Mouse (Mus musculus): ENCODE results near the gene Tbc1d32. TPM values are rescaled to one million over a fixed set of nuclear protein-coding genes. Genes with fewer than 3 reads are reported as not detected.
"Not testable (repeated sequence)": the region's sequence is repeated elsewhere in the genome, so short reads cannot be mapped to it uniquely, and the experiment has no call there.

Gene Tbc1d32
- polyA plus RNA-seq, 1 experiment from 2014 or later, result 2.0 TPM

GRCm38 (mm10) chr10:56198691-56199090, 29.8 kb downstream of the Tbc1d32 start:
- Histone ChIP-seq H3K4me3 (ENCODE audit: control insufficient read depth in 1 of 2, insufficient read depth in 1 of 2, low read depth in 1 of 2, low read length in 2 of 2) (no peak overlapping the region), H3K9ac (ENCODE audit: low read length) (no peak overlapping the region), H3K9me3 (ENCODE audit: control insufficient read depth, low read length) (no peaks in the 10 kb centered on the region), H3K27ac (replicated peaks in 1 of 2; ENCODE audit: control insufficient read depth in 1 of 2, insufficient read depth in 1 of 2, low read depth in 2 of 2, low read length in 2 of 2) (no peak overlapping the region), H3K36me3 (ENCODE audit: control insufficient read depth, insufficient read depth, low read length) (no peaks in the 10 kb centered on the region), H3K4me2 (ENCODE audit: low read length) (no peak overlapping the region), H3K4me1 (ENCODE audit: control insufficient read depth in 2 of 2, insufficient read depth in 2 of 2, low read length in 2 of 2) (no peaks in the 10 kb centered on the region), H3K27me3 (ENCODE audit: control insufficient read depth, insufficient read depth, low read length) (no peaks in the 10 kb centered on the region)
- ATAC-seq (ENCODE audit: insufficient number of reproducible peaks, insufficient read depth, low FRiP score, low read depth), result no peak
- 71% methylated on average over 3 of the region's 3 CpGs for WGBS

GRCm38 (mm10) chr10:56194310-56194709, 34.2 kb downstream of the Tbc1d32 start:
- no peaks in the 10 kb centered on the region for H3K4me1 ChIP-seq (ENCODE audit: control insufficient read depth in 2 of 2, insufficient read depth in 2 of 2, low read length in 2 of 2)
- no peaks in the 10 kb centered on the region for H3K27me3 ChIP-seq (ENCODE audit: control insufficient read depth, insufficient read depth, low read length)
- no peak overlapping the region for H3K4me2 ChIP-seq (ENCODE audit: low read length)
- 85% methylated on average over 7 of the region's 7 CpGs for WGBS
- H3K4me3 ChIP-seq (ENCODE audit: control insufficient read depth in 1 of 2, insufficient read depth in 1 of 2, low read depth in 1 of 2, low read length in 2 of 2), result no peak overlapping the region
- H3K9me3 ChIP-seq (ENCODE audit: control insufficient read depth, low read length), result no peaks in the 10 kb centered on the region
- H3K9ac ChIP-seq (ENCODE audit: low read length), result no peak overlapping the region
- ATAC-seq (ENCODE audit: insufficient number of reproducible peaks, insufficient read depth, low FRiP score, low read depth), result no peak
- no peak overlapping the region for H3K27ac ChIP-seq (replicated peaks in 1 of 2; ENCODE audit: control insufficient read depth in 1 of 2, insufficient read depth in 1 of 2, low read depth in 2 of 2, low read length in 2 of 2)
- no peaks in the 10 kb centered on the region for H3K36me3 ChIP-seq (ENCODE audit: control insufficient read depth, insufficient read depth, low read length)

DNA sequence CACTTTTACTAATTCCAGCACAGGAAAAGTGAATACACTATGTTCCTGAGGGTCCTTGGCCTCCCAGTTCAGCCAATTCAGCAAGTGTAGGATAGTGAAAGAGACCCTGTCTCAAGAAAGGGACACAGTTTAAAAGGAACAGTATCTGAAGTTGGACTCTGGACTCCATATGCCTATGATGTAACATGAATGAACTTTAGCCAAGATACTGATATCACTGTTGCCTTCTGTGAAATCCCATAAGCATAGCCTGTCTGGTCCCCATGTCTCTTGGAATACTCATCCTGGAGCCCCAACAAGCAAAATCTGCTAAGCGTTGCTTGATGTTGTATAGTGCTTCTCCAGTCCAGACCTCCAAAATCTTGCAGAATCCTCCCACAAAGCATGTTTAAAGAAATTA, 46.8 kb downstream of the Tbc1d32 start:
- Histone ChIP-seq H3K4me2 (ENCODE audit: low read length) (no peak overlapping the region), H3K27ac (replicated peaks in 1 of 2; ENCODE audit: control insufficient read depth in 1 of 2, insufficient read depth in 1 of 2, low read depth in 2 of 2, low read length in 2 of 2) (no peak overlapping the region), H3K4me3 (ENCODE audit: control insufficient read depth in 1 of 2, insufficient read depth in 1 of 2, low read depth in 1 of 2, low read length in 2 of 2) (no peak overlapping the region), H3K4me1 (ENCODE audit: control insufficient read depth in 2 of 2, insufficient read depth in 2 of 2, low read length in 2 of 2) (no peaks in the 10 kb centered on the region), H3K9me3 (ENCODE audit: control insufficient read depth, low read length) (no peaks in the 10 kb centered on the region), H3K36me3 (ENCODE audit: control insufficient read depth, insufficient read depth, low read length) (no peaks in the 10 kb centered on the region), H3K9ac (ENCODE audit: low read length) (no peak overlapping the region), H3K27me3 (ENCODE audit: control insufficient read depth, insufficient read depth, low read length) (no peaks in the 10 kb centered on the region)
- ATAC-seq (ENCODE audit: insufficient number of reproducible peaks, insufficient read depth, low FRiP score, low read depth), result no peak
- WGBS, result 89% methylated on average over 1 of the region's 1 CpGs

DNA sequence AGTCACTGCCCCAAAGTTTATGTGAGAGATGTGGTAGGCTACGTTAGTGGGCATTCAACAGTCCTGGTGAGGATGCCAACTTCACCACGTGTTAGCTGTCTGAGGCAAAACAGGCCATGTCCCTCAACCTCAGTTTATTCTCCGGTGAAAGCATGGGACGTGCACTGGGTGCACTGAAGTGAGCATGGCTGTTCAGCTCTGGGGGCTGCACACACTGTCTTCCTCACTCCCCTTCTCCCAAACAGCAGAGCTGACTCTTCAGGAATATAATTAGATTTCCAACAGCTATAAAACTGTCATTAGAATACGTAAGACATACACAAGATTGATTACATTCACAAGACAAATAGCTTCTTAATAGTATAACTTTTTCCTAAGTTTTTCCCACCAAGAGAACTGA, 55.3 kb downstream of the Tbc1d32 start:
- H3K9ac ChIP-seq (ENCODE audit: low read length), result no peak overlapping the region
- H3K9me3 ChIP-seq (ENCODE audit: control insufficient read depth, low read length), result no peaks in the 10 kb centered on the region
- no peak for ATAC-seq (ENCODE audit: insufficient number of reproducible peaks, insufficient read depth, low FRiP score, low read depth)

DNA sequence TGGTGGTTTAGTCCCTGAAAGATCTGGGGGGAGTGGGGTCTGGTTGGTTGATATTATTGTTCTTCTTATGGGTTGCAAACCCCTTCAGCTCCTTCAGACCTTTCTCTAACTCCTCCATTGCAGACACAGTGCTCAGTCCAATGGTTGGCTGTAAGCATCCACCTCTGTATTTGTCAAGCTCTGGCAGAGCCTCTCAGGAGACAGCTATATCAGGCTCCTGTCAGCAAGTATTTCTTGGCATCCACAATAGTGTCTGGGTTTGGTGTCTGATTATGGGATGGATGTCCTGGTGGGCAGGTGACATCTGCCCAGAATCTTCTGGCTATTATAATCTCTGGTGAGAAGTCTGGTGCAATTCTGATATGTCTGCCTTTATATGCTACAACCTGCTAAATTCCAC, 60.8 kb downstream of the Tbc1d32 start:
- H3K27me3 ChIP-seq (ENCODE audit: control insufficient read depth, insufficient read depth, low read length); H3K9me3 ChIP-seq (ENCODE audit: control insufficient read depth, low read length); H3K4me3 ChIP-seq (ENCODE audit: control insufficient read depth in 1 of 2, insufficient read depth in 1 of 2, low read depth in 1 of 2, low read length in 2 of 2); H3K36me3 ChIP-seq (ENCODE audit: control insufficient read depth, insufficient read depth, low read length); H3K4me2 ChIP-seq (ENCODE audit: low read length); H3K27ac ChIP-seq (replicated peaks in 1 of 2; ENCODE audit: control insufficient read depth in 1 of 2, insufficient read depth in 1 of 2, low read depth in 2 of 2, low read length in 2 of 2); H3K9ac ChIP-seq (ENCODE audit: low read length); H3K4me1 ChIP-seq (ENCODE audit: control insufficient read depth in 2 of 2, insufficient read depth in 2 of 2, low read length in 2 of 2); ATAC-seq (ENCODE audit: insufficient number of reproducible peaks, insufficient read depth, low FRiP score, low read depth): not testable (repeated sequence)

More for the DNA sequence above, 55.3 kb downstream of the Tbc1d32 start:
- no peak overlapping the region for H3K4me2 ChIP-seq (ENCODE audit: low read length)
- no peaks in the 10 kb centered on the region for H3K36me3 ChIP-seq (ENCODE audit: control insufficient read depth, insufficient read depth, low read length)
- no peak overlapping the region for H3K27ac ChIP-seq (replicated peaks in 1 of 2; ENCODE audit: control insufficient read depth in 1 of 2, insufficient read depth in 1 of 2, low read depth in 2 of 2, low read length in 2 of 2)
- H3K4me3 ChIP-seq (ENCODE audit: control insufficient read depth in 1 of 2, insufficient read depth in 1 of 2, low read depth in 1 of 2, low read length in 2 of 2), result no peak overlapping the region
- H3K27me3 ChIP-seq (ENCODE audit: control insufficient read depth, insufficient read depth, low read length), result no peaks in the 10 kb centered on the region
- WGBS, result 80% methylated on average over 5 of the region's 5 CpGs
- no peaks in the 10 kb centered on the region for H3K4me1 ChIP-seq (ENCODE audit: control insufficient read depth in 2 of 2, insufficient read depth in 2 of 2, low read length in 2 of 2)

- no peak overlapping the region for H3K9ac ChIP-seq (ENCODE audit: low read length)
- H3K27me3 ChIP-seq (ENCODE audit: control insufficient read depth, insufficient read depth, low read length), result no peaks in the 10 kb centered on the region
- ATAC-seq (ENCODE audit: insufficient number of reproducible peaks, insufficient read depth, low FRiP score, low read depth), result no peak
- H3K4me2 ChIP-seq (ENCODE audit: low read length), result no peak overlapping the region
- 72% methylated on average over 4 of the region's 4 CpGs for WGBS
- H3K36me3 ChIP-seq (ENCODE audit: control insufficient read depth, insufficient read depth, low read length), result no peaks in the 10 kb centered on the region
- no peaks in the 10 kb centered on the region for H3K4me1 ChIP-seq (ENCODE audit: control insufficient read depth in 2 of 2, insufficient read depth in 2 of 2, low read length in 2 of 2)
- no peaks in the 10 kb centered on the region for H3K9me3 ChIP-seq (ENCODE audit: control insufficient read depth, low read length)
- no peak overlapping the region for H3K27ac ChIP-seq (replicated peaks in 1 of 2; ENCODE audit: control insufficient read depth in 1 of 2, insufficient read depth in 1 of 2, low read depth in 2 of 2, low read length in 2 of 2)
- H3K4me3 ChIP-seq (ENCODE audit: control insufficient read depth in 1 of 2, insufficient read depth in 1 of 2, low read depth in 1 of 2, low read length in 2 of 2), result no peak overlapping the region
Measured at GRCm38 (mm10) chr10:56165758-56166157, 62.7 kb downstream of the Tbc1d32 start.

DNA sequence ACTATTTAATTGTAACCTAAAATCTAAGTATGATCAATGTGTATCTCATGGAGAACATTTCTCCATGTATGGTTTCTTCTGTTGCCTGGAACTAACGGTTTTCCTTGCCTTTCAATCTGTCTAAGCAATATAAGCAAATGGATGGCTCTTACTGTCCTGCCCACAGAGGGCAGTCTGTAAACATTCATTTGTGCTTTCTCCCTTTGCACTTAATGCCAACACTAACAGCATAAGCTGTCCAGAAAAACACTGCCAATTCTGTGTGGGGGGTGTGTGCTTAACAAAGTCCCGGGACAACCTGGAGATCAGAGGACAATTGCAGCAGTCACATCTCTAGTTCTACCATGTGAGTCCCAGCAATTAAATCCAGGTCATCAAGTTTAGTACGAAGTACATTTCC, 64.1 kb downstream of the Tbc1d32 start:
- H3K4me3 ChIP-seq (ENCODE audit: control insufficient read depth in 1 of 2, insufficient read depth in 1 of 2, low read depth in 1 of 2, low read length in 2 of 2), result no peak overlapping the region
- H3K4me2 ChIP-seq (ENCODE audit: low read length), result no peak overlapping the region
- H3K36me3 ChIP-seq (ENCODE audit: control insufficient read depth, insufficient read depth, low read length), result no peaks in the 10 kb centered on the region
- H3K9ac ChIP-seq (ENCODE audit: low read length), result no peak overlapping the region
- no peak overlapping the region for H3K27ac ChIP-seq (replicated peaks in 1 of 2; ENCODE audit: control insufficient read depth in 1 of 2, insufficient read depth in 1 of 2, low read depth in 2 of 2, low read length in 2 of 2)
- no peaks in the 10 kb centered on the region for H3K27me3 ChIP-seq (ENCODE audit: control insufficient read depth, insufficient read depth, low read length)
- ATAC-seq (ENCODE audit: insufficient number of reproducible peaks, insufficient read depth, low FRiP score, low read depth), result no peak
- no peaks in the 10 kb centered on the region for H3K9me3 ChIP-seq (ENCODE audit: control insufficient read depth, low read length)
- WGBS, result 70% methylated on average over 3 of the region's 3 CpGs
- no peaks in the 10 kb centered on the region for H3K4me1 ChIP-seq (ENCODE audit: control insufficient read depth in 2 of 2, insufficient read depth in 2 of 2, low read length in 2 of 2)

GRCm38 (mm10) chr10:56158748-56159147, 69.7 kb downstream of the Tbc1d32 start:
- Histone ChIP-seq H3K9ac (ENCODE audit: low read length) (no peak overlapping the region), H3K4me2 (ENCODE audit: low read length) (no peak overlapping the region), H3K27ac (replicated peaks in 1 of 2; ENCODE audit: control insufficient read depth in 1 of 2, insufficient read depth in 1 of 2, low read depth in 2 of 2, low read length in 2 of 2) (no peak overlapping the region), H3K4me3 (ENCODE audit: control insufficient read depth in 1 of 2, insufficient read depth in 1 of 2, low read depth in 1 of 2, low read length in 2 of 2) (no peak overlapping the region), H3K4me1 (ENCODE audit: control insufficient read depth in 2 of 2, insufficient read depth in 2 of 2, low read length in 2 of 2) (no peaks in the 10 kb centered on the region), H3K36me3 (ENCODE audit: control insufficient read depth, insufficient read depth, low read length) (no peaks in the 10 kb centered on the region), H3K9me3 (ENCODE audit: control insufficient read depth, low read length) (no peaks in the 10 kb centered on the region), H3K27me3 (ENCODE audit: control insufficient read depth, insufficient read depth, low read length) (no peaks in the 10 kb centered on the region)
- WGBS, result 85% methylated on average over 2 of the region's 2 CpGs
- no peak for ATAC-seq (ENCODE audit: insufficient number of reproducible peaks, insufficient read depth, low FRiP score, low read depth)

All from heart, embryonic 14.5 days (tissue).